Mouse (Mus musculus) liver, embryonic 16.5 days (tissue): ENCODE measurements around the gene Aknad1. TPM values are rescaled to one million over a fixed set of nuclear protein-coding genes. Genes with fewer than 3 reads are reported as not detected.

Experiments used
- polyA plus RNA-seq: library from polyadenylated mRNA; unstranded; fragments of >200 nt; fragmentation: Nextera tagmentation; extraction: Ambion mirVana; gene quantifications from 2 replicates; pipeline ENCODE4 v1.2.1, GENCODE M21; 2015

Gene Aknad1
- polyA plus RNA-seq, 1 experiment from 2014 or later: 0.51 TPM

Other genes with a start within 250 kb of the Aknad1 start
- gene 1700013F07Rik, start 205.5 kb upstream of the Aknad1 start, polyA plus RNA-seq: not detected in 2 replicates
- gene 5330417C22Rik, start 203.1 kb upstream of the Aknad1 start, polyA plus RNA-seq: 0.21 and 0.63 TPM in 2 replicates
- 16.1 and 16.8 TPM in 2 replicates for gene Tmem167b, start 177.2 kb upstream of the Aknad1 start, polyA plus RNA-seq
- gene Taf13, start 168.0 kb upstream of the Aknad1 start, polyA plus RNA-seq: 8.9 and 10.3 TPM in 2 replicates
- gene Wdr47, start 148.4 kb upstream of the Aknad1 start, polyA plus RNA-seq: 1.4 and 1.9 TPM in 2 replicates
- gene Clcc1, start 85.7 kb upstream of the Aknad1 start, polyA plus RNA-seq: 37.8 and 37.9 TPM in 2 replicates
- 42.2 and 44.3 TPM in 2 replicates for gene Gpsm2, start 17.3 kb upstream of the Aknad1 start, polyA plus RNA-seq
- 17.6 and 22.3 TPM in 2 replicates for gene Stxbp3, start 100.9 kb downstream of the Aknad1 start, polyA plus RNA-seq
- gene Fndc7, start 150.3 kb downstream of the Aknad1 start, polyA plus RNA-seq: 0.04 TPM in 2 replicates
- gene Prpf38b, start 172.1 kb downstream of the Aknad1 start, polyA plus RNA-seq: 24.5 and 24.9 TPM in 2 replicates
- gene Henmt1, start 200.2 kb downstream of the Aknad1 start, polyA plus RNA-seq: not detected in 2 replicates
- not detected in 2 replicates for gene Gm9857, start 200.8 kb downstream of the Aknad1 start, polyA plus RNA-seq